Mouse (Mus musculus) A20 (cell line): ENCODE data around the gene Zfp677.
"Not testable (repeated sequence)": the region's sequence is repeated elsewhere in the genome, so short reads cannot be mapped to it uniquely, and the experiment has no call there.

Source experiments
- DNase-seq: peaks from one replicate; pipeline ENCODE4 v3.0.0-alpha.2; 2011; ENCODE audit warnings: low read depth, low spot score

The Zfp677 gene

GRCm38 (mm10) chr17:21383391-21384056 lies at the start of gene Zfp677:
Gene Zfp677, plus strand, starts transcription at chr17:21383748.
- peak; percentile 94 for DNase-seq

- not testable (repeated sequence) for DNase-seq
These were observed 15.5 kb upstream of the Zfp677 start for GRCm38 (mm10) chr17:21368018-21368417.

GRCm38 (mm10) chr17:21369925-21370719 lies 13.4 kb upstream of the Zfp677 start:
- peak; percentile 80 for DNase-seq

- DNase-seq: no peak
These were observed 8.2 kb upstream of the Zfp677 start for GRCm38 (mm10) chr17:21375311-21375710.

- no peak for DNase-seq
These were observed 486 bp downstream of the Zfp677 start for GRCm38 (mm10) chr17:21384057-21384411.

- DNase-seq: peak; percentile 93
These were observed 39.4 kb downstream of the Zfp677 start, which contains the start of gene Zfp54 for GRCm38 (mm10) chr17:21422664-21423599. Gene Zfp54, plus strand, starts transcription at chr17:21423227.

GRCm38 (mm10) chr17:21438806-21439400 lies 55.4 kb downstream of the Zfp677 start:
- not testable (repeated sequence) for DNase-seq
